Mouse (Mus musculus) olfactory bulb, adult 2 months (tissue): ENCODE data around the gene Etv4.

Experiments
- CTCF ChIP-seq: fragments of 200-500 bp; IDR thresholded peaks from 2 replicates; pipeline ENCODE4 v1.5.1; 2012; ENCODE audit warnings: low read depth, mild to moderate bottlenecking, low read length, moderate library complexity; ENCODE audit not compliant: insufficient read depth
- POLR2A ChIP-seq: fragments of 200-500 bp; IDR thresholded peaks from 2 replicates; pipeline ENCODE4 v1.6.1; 2012; ENCODE audit warnings: mild to moderate bottlenecking, low read depth, low read length, moderate library complexity; ENCODE audit not compliant: insufficient read depth

GRCm38 (mm10) chr11:101732518-101733440 lies 52.4 kb downstream of the Etv4 start, which contains the start of gene Dhx8:
- TF ChIP-seq CTCF: peak; percentile 99
- TF ChIP-seq POLR2A: 0 out of 2 replicates have a peak, but pooled peaks have one; percentile 54
